Mouse (Mus musculus) neural tube, embryonic 11.5 days (tissue): ENCODE data around the gene Mcam. TPM values are rescaled to one million over a fixed set of nuclear protein-coding genes. Genes with fewer than 3 reads are reported as not detected.

Experiments used
- ATAC-seq: fragments of 200-750 bp; cut with Nextera tagmentation; 2 replicates; pipeline ENCODE4 v1.8.0; 2017; ENCODE audit warnings: moderate number of reproducible peaks, mild to moderate bottlenecking, moderate TSS enrichment, moderate library complexity; ENCODE audit not compliant: insufficient read depth, low FRiP score, low TSS enrichment
- DNase-seq: peaks from one replicate; pipeline ENCODE4 v3.0.0-alpha.2; 2015; ENCODE audit warnings: low spot score
- H3K27ac ChIP-seq: fragments of 300-500 bp; sonication (generic); 2 replicates; pipeline ENCODE4 v1.5.1; 2014; ENCODE audit warnings: low read depth, mild to moderate bottlenecking, low read length
- H3K27me3 ChIP-seq: fragments of 300-500 bp; sonication (generic); 2 replicates; pipeline ENCODE4 v1.6.1; 2014; ENCODE audit warnings: mild to moderate bottlenecking, low read length, mixed read lengths; ENCODE audit not compliant: control insufficient read depth, insufficient read depth
- H3K36me3 ChIP-seq: fragments of 300-500 bp; sonication (generic); 2 replicates; pipeline ENCODE4 v1.6.1; 2014; ENCODE audit warnings: mild to moderate bottlenecking, low read length, moderate library complexity, mixed read lengths; ENCODE audit not compliant: control insufficient read depth, insufficient read depth
- H3K4me1 ChIP-seq: fragments of 300-500 bp; sonication (generic); 2 replicates; pipeline ENCODE4 v1.6.1; 2014; ENCODE audit warnings: low read length, mixed read lengths; ENCODE audit not compliant: control insufficient read depth, insufficient read depth
- H3K4me2 ChIP-seq: fragments of 300-500 bp; sonication (generic); 2 replicates; pipeline ENCODE4 v1.6.1; 2014; ENCODE audit warnings: low read depth, mild to moderate bottlenecking, moderate library complexity
- H3K4me3 ChIP-seq: fragments of 300-500 bp; sonication (generic); 2 replicates; pipeline ENCODE4 v1.5.1; 2014; ENCODE audit warnings: low read depth, low read length
- H3K9ac ChIP-seq: fragments of 300-500 bp; sonication (generic); 2 replicates; pipeline ENCODE4 v1.6.1; 2014; ENCODE audit warnings: mild to moderate bottlenecking, low read length
- H3K9me3 ChIP-seq: fragments of 300-500 bp; sonication (generic); 2 replicates; pipeline ENCODE4 v1.6.1; 2016; ENCODE audit warnings: low read length; ENCODE audit not compliant: control insufficient read depth
- WGBS: fragments of 180-500 bp; shearing (Covaris S2); extraction: QIAGEN DNeasy Blood & Tissue Kit; methylation state at CpG from one replicate; pipeline ENCODE4 v1.1.7; 2014; 5-methylcytosine and 5-hydroxymethylcytosine counted together
- polyA plus RNA-seq: library from polyadenylated mRNA; unstranded; fragments of >200 nt; fragmentation: Nextera tagmentation; extraction: Ambion mirVana; gene quantifications from 2 replicates; pipeline ENCODE4 v1.2.1, GENCODE M21; 2014

Gene Mcam
- polyA plus RNA-seq, 1 experiment from 2014 or later = 15.0 TPM

DNA sequence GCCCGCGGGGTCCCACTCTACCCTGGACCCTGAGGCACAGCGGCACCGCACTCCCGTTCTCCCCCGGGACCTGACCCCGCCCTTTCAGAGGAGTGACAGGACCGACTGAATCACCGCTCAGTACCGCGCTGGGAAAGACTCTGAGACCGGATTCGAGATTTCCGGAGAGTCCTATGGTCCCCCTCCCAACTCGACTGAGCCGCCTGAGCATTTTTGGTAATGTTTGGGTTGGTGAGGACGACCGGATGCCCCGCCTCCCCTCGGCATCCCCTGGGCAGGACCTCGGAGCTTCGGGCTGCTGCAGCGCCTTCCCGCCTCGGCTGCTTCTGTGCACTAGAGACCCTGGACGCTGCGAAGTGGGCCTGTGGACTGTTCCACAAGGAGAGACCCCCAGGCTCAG, 4.2 kb upstream of the Mcam start:
- 0 out of 2 replicates have a peak, but pooled peaks have one; percentile 35 for ATAC-seq
- Histone ChIP-seq H3K27me3 (peaks cover 25% of the 10 kb centered on the region), H3K9me3 (no peaks in the 10 kb centered on the region)

GRCm38 (mm10) chr9:44130581-44131275, 3.5 kb upstream of the Mcam start:
- DNase-seq (peak; percentile 65), ATAC-seq (peak; percentile 46; the same call in 1 of the 2 replicates)
- Histone ChIP-seq H3K4me1 (peaks cover 32% of the 10 kb centered on the region), H3K4me2 (peak overlapping the region; percentile 70), H3K4me3 (peak overlapping the region; percentile 34), H3K9me3 (no peaks in the 10 kb centered on the region), H3K27ac (peak overlapping the region; percentile 46; the same call in 1 of the 2 replicates), H3K9ac (peak overlapping the region; percentile 61), H3K36me3 (no peaks in the 10 kb centered on the region), H3K27me3 (peaks cover 31% of the 10 kb centered on the region)
- 13% methylated on average over 19 of the region's 19 CpGs for WGBS

More for the DNA sequence above, 4.2 kb upstream of the Mcam start:
- Histone ChIP-seq H3K4me3 (peak overlapping the region; percentile 34), H3K27ac (peak overlapping the region; percentile 46; the same call in 1 of the 2 replicates), H3K4me2 (peak overlapping the region; percentile 70), H3K4me1 (peaks cover 27% of the 10 kb centered on the region), H3K36me3 (no peaks in the 10 kb centered on the region), H3K9ac (peak overlapping the region; percentile 61)
- DNase-seq = peak; percentile 75
- WGBS = under 1% methylated on average over 27 of the region's 27 CpGs

DNA sequence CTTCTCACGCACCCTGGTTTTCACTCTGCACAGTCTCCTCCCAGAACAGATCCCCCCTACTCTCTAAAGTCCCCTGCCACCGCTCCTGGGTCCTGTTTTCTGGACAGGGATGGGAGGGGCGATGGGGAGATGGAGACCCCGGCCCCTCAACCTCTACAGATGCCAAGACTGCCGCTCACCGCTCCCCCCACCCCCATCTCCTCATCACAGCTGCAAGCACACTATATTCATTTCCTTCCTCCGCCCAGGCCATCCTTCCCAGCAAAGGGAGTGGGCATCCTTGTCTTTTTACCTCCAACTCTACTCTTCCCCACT, 3.0 kb upstream of the Mcam start:
- Histone ChIP-seq H3K4me3 (no peak overlapping the region), H3K27me3 (peaks cover 36% of the 10 kb centered on the region), H3K36me3 (no peaks in the 10 kb centered on the region), H3K9me3 (no peaks in the 10 kb centered on the region), H3K9ac (peak overlapping the region; percentile 61; the same call in 1 of the 2 replicates), H3K4me1 (peaks cover 30% of the 10 kb centered on the region), H3K4me2 (no peak overlapping the region), H3K27ac (peak overlapping the region; percentile 30; the same call in 1 of the 2 replicates)
- ATAC-seq (no peak), DNase-seq (peak; percentile 10)
- WGBS = 41% methylated on average over 7 of the region's 7 CpGs

- Histone ChIP-seq H3K27me3 (peaks cover 43% of the 10 kb centered on the region), H3K27ac (no peak overlapping the region), H3K9me3 (no peaks in the 10 kb centered on the region), H3K4me1 (peaks cover 28% of the 10 kb centered on the region), H3K9ac (no peak overlapping the region), H3K36me3 (no peaks in the 10 kb centered on the region), H3K4me3 (no peak overlapping the region), H3K4me2 (no peak overlapping the region)
- ATAC-seq = no peak
- no peak for DNase-seq
- 77% methylated on average over 5 of the region's 5 CpGs for WGBS
Measured at GRCm38 (mm10) chr9:44132200-44132599, 2.1 kb upstream of the Mcam start.

- H3K27ac ChIP-seq = no peak overlapping the region
- 4% methylated on average over 2 of the region's 2 CpGs for WGBS
- no peak overlapping the region for H3K4me3 ChIP-seq
Measured at GRCm38 (mm10) chr9:44133287-44133686, 982 bp upstream of the Mcam start.

GRCm38 (mm10) chr9:44134851-44135730, 822 bp downstream of the Mcam start:
- H3K27me3 ChIP-seq = peaks cover 44% of the 10 kb centered on the region
- H3K27ac ChIP-seq = no peak overlapping the region
- peak overlapping the region; percentile 51 for H3K4me3 ChIP-seq
- peak overlapping the region; percentile 55 for H3K9ac ChIP-seq
- DNase-seq = no peak
- peaks cover 25% of the 10 kb centered on the region for H3K4me1 ChIP-seq
- H3K36me3 ChIP-seq = no peaks in the 10 kb centered on the region
- H3K4me2 ChIP-seq = peak overlapping the region; percentile 77
- H3K9me3 ChIP-seq = no peaks in the 10 kb centered on the region
- no peak for ATAC-seq
- WGBS = 5% methylated on average over 47 of the region's 49 CpGs

More at GRCm38 (mm10) chr9:44133287-44133686, 982 bp upstream of the Mcam start:
- Histone ChIP-seq H3K27me3 (peaks cover 44% of the 10 kb centered on the region), H3K36me3 (no peaks in the 10 kb centered on the region), H3K4me2 (no peak overlapping the region), H3K4me1 (peaks cover 28% of the 10 kb centered on the region), H3K9ac (no peak overlapping the region), H3K9me3 (no peaks in the 10 kb centered on the region)
- DNase-seq = no peak
- ATAC-seq = no peak

DNA sequence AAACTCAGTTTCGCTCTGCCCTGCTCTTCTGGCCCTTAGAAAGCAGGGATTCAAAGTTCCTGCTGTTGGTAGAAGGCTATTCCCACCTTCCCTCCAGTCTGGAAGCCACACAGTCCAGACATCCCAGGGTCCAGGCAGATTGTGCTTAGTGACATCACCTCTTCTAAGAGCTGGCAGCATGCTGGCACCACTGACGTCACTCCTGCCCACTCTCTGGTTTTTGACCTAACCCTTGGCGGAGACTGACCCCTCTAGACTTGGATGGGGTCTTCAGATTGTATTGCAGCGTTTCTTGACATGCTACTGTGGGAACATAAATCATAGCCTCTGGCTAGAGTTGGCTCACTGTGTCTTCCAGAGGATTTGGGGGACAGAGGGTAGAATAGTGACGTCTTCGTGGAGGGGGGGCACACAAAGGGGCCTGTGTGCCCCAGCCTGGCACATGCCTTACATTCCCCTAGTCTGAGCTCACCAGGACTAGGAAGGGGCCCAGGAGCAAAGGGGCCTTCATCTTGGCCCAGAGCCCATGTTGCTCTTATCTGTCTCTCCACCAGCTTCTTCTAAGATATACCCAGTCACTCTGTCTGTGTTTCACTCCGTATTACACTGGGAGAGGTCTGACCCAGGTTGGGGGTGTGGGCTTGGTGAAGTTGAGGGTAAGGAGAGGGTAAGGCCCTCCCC, 1.6 kb downstream of the Mcam start:
- no peak for ATAC-seq
- Histone ChIP-seq H3K4me2 (peak overlapping the region; percentile 77), H3K4me1 (peaks cover 20% of the 10 kb centered on the region), H3K9me3 (no peaks in the 10 kb centered on the region), H3K27me3 (peaks cover 44% of the 10 kb centered on the region), H3K36me3 (no peaks in the 10 kb centered on the region), H3K9ac (no peak overlapping the region), H3K27ac (no peak overlapping the region), H3K4me3 (peak overlapping the region; percentile 51)
- WGBS = 65% methylated on average over 7 of the region's 7 CpGs
- DNase-seq = no peak

GRCm38 (mm10) chr9:44137846-44138245, 3.6 kb downstream of the Mcam start:
- WGBS = 74% methylated on average over 4 of the region's 4 CpGs
- no peak overlapping the region for H3K9ac ChIP-seq
- H3K4me1 ChIP-seq = peaks cover 19% of the 10 kb centered on the region
- H3K36me3 ChIP-seq = no peaks in the 10 kb centered on the region
- no peak overlapping the region for H3K27ac ChIP-seq
- no peaks in the 10 kb centered on the region for H3K9me3 ChIP-seq
- no peak for DNase-seq
- ATAC-seq = no peak
- no peak overlapping the region for H3K4me3 ChIP-seq
- no peak overlapping the region for H3K4me2 ChIP-seq
- H3K27me3 ChIP-seq = peaks cover 40% of the 10 kb centered on the region
